Mouse (Mus musculus): ENCODE measurements around the gene Gclc. TPM values are rescaled to one million over a fixed set of nuclear protein-coding genes. Genes with fewer than 3 reads are reported as not detected.

The Gclc gene
- polyA plus RNA-seq, 1 experiment from 2014 or later = 24.5 TPM

DNA sequence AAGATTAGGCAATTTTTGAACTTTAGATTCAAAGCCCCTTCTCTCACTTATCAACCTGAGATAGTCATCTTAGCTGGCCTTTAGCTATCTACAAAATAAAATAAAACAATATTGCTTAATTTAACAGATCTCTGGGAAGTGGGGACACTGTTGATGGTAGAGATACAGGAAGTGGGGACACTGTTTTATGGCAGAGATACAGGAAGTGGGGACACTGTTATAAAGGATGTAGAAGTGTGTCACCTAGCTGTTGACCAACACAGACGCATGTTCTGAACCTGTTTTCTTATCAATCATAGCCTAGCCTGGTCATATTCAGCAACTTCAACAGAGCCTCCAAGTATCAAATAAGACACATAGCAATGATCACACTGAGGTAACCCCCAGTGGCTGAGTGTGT, 38.3 kb upstream of the Gclc start:
- Histone ChIP-seq H3K27me3 (ENCODE audit: control insufficient read depth, insufficient read depth, low read length) (no peaks in the 10 kb centered on the region), H3K9me3 (ENCODE audit: control insufficient read depth, low read length) (no peaks in the 10 kb centered on the region), H3K4me2 (ENCODE audit: low read length) (no peak overlapping the region), H3K27ac (replicated peaks; ENCODE audit: low read depth, low read length) (no peak overlapping the region), H3K4me1 (ENCODE audit: control insufficient read depth, insufficient read depth, low read length) (no peaks in the 10 kb centered on the region), H3K4me3 (replicated peaks; ENCODE audit: low read depth, low read length) (no peak overlapping the region), H3K36me3 (ENCODE audit: control insufficient read depth, insufficient read depth, low read length) (no peaks in the 10 kb centered on the region), H3K9ac (replicated peaks; ENCODE audit: low read length) (no peak overlapping the region)
- DNase-seq = no peak
- WGBS = 98% methylated on average over 1 of the region's 1 CpGs
- ATAC-seq (ENCODE audit: low FRiP score, low TSS enrichment) = no peak

DNA sequence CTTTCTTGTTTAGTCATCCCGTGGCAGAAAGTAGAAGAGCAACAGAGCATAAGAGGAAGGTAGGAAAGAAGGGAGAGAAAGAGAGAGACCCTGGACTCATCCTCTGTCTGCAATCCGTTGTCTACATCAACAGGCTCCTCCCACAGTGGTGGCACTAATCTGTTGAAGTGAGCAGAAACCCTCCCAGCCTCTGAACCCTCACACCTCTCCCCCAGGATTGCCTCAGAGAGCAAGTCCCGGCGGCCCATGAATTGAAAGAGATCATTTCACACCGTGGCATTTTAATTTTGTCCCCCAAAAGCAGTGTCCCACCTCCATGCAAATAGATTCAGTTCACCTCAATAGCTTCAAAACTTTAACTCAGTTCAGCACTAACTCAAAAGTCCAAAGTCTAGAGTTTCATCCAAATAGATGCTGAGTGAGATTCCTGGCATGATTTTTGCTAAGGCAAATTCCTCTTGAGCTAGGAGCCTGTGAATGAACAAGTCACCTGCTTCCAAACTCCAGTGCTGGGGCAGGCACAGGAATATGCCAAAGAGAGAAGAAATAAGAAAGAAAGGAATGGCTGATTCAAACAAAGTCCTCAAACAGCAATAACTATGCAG, 36.4 kb upstream of the Gclc start:
- Histone ChIP-seq H3K9me3 (ENCODE audit: control insufficient read depth, low read length) (no peaks in the 10 kb centered on the region), H3K4me3 (replicated peaks; ENCODE audit: low read depth, low read length) (no peak overlapping the region), H3K4me1 (ENCODE audit: control insufficient read depth, insufficient read depth, low read length) (no peaks in the 10 kb centered on the region), H3K27ac (replicated peaks; ENCODE audit: low read depth, low read length) (no peak overlapping the region), H3K4me2 (ENCODE audit: low read length) (no peak overlapping the region), H3K9ac (replicated peaks; ENCODE audit: low read length) (no peak overlapping the region), H3K27me3 (ENCODE audit: control insufficient read depth, insufficient read depth, low read length) (no peaks in the 10 kb centered on the region), H3K36me3 (ENCODE audit: control insufficient read depth, insufficient read depth, low read length) (no peaks in the 10 kb centered on the region)
- no peak for ATAC-seq (ENCODE audit: low FRiP score, low TSS enrichment)
- WGBS = 59% methylated on average over 5 of the region's 5 CpGs
- no peak for DNase-seq

DNA sequence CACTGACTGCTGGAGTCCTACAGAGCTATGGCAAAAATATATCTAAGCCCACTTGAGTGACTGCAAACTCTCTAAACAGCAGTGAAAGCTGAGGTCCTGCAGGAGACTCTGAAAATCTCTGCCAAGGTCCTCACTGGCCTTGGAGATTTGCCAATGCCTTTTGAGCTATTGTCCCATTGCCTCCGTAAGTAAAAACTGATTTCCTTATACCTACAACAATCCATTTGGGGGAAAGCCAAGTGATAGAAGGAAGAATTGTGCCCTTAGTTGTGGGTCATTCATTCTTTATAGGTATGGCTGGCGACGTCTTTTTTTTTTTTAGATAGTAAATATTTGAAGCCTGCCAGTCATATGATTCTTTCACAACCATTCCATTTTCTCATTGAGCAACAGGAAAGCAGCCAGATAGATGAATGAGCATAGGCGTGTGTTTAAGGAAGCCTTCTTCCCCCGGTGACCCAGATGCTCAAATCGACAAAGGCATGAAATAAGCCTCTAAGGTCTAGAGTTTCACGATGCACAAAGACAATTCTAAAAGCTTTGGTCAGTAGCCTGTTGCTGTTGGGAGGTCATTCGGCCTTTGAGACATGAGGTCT, 35.4 kb upstream of the Gclc start:
- WGBS = 80% methylated on average over 8 of the region's 8 CpGs
- H3K27ac ChIP-seq (replicated peaks; ENCODE audit: low read depth, low read length) = no peak overlapping the region

DNA sequence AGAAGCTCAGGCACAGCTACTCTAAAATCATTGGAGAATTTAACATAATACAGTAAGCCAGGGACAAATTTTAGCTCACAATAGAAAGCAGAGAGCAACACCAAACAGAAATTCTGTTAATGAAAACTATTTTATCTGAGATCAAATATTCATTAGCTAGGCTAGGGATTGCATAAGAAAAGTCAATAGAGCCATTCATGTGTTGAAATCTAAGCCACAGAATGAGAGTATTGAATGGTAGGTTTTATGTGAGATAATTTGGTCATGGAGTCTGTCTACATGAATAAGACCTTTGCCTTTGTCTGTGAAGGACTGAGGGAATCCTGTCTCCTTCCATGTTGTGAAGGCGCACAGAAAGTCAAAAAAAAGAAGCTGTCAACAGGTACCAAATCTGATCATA, 34.7 kb upstream of the Gclc start:
- H3K36me3 ChIP-seq (ENCODE audit: control insufficient read depth, insufficient read depth, low read length) = no peaks in the 10 kb centered on the region
- no peak overlapping the region for H3K4me2 ChIP-seq (ENCODE audit: low read length)
- H3K9ac ChIP-seq (replicated peaks; ENCODE audit: low read length) = no peak overlapping the region
- H3K27ac ChIP-seq (replicated peaks; ENCODE audit: low read depth, low read length) = no peak overlapping the region
- H3K4me3 ChIP-seq (replicated peaks; ENCODE audit: low read depth, low read length) = no peak overlapping the region
- no peaks in the 10 kb centered on the region for H3K27me3 ChIP-seq (ENCODE audit: control insufficient read depth, insufficient read depth, low read length)
- WGBS = 74% methylated on average over 1 of the region's 1 CpGs
- H3K9me3 ChIP-seq (ENCODE audit: control insufficient read depth, low read length) = no peaks in the 10 kb centered on the region
- no peaks in the 10 kb centered on the region for H3K4me1 ChIP-seq (ENCODE audit: control insufficient read depth, insufficient read depth, low read length)
- DNase-seq (no peak), ATAC-seq (ENCODE audit: low FRiP score, low TSS enrichment) (no peak)

More for the DNA sequence above, 35.4 kb upstream of the Gclc start:
- Histone ChIP-seq H3K27me3 (ENCODE audit: control insufficient read depth, insufficient read depth, low read length) (no peaks in the 10 kb centered on the region), H3K9ac (replicated peaks; ENCODE audit: low read length) (no peak overlapping the region), H3K9me3 (ENCODE audit: control insufficient read depth, low read length) (no peaks in the 10 kb centered on the region), H3K4me3 (replicated peaks; ENCODE audit: low read depth, low read length) (no peak overlapping the region), H3K4me2 (ENCODE audit: low read length) (no peak overlapping the region), H3K4me1 (ENCODE audit: control insufficient read depth, insufficient read depth, low read length) (no peaks in the 10 kb centered on the region), H3K36me3 (ENCODE audit: control insufficient read depth, insufficient read depth, low read length) (no peaks in the 10 kb centered on the region)
- ATAC-seq (ENCODE audit: low FRiP score, low TSS enrichment) (no peak), DNase-seq (peak; percentile 1)

DNA sequence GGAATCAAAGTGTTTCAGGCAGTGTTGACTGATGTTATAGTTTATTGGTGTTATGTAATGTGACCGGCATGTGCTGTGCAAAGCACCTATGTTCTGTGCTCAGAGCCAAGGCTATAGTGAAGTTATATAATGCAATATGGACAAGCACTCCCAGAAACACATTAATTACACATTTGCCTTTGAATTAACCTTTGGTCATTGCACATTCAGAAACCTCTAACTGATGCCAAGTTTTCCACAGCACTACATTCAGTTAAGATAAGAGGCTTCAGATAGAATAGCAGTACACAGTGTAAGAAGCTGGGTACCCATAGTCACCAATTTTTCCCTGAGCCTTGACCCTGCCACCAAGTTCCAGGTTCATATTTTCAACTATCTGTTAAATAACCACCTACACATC, 32.0 kb upstream of the Gclc start:
- WGBS = 93% methylated on average over 1 of the region's 1 CpGs
- no peak for DNase-seq
- no peaks in the 10 kb centered on the region for H3K4me1 ChIP-seq (ENCODE audit: control insufficient read depth, insufficient read depth, low read length)
- no peak overlapping the region for H3K4me2 ChIP-seq (ENCODE audit: low read length)
- no peaks in the 10 kb centered on the region for H3K27me3 ChIP-seq (ENCODE audit: control insufficient read depth, insufficient read depth, low read length)
- ATAC-seq (ENCODE audit: low FRiP score, low TSS enrichment) = no peak
- H3K9ac ChIP-seq (replicated peaks; ENCODE audit: low read length) = no peak overlapping the region
- H3K36me3 ChIP-seq (ENCODE audit: control insufficient read depth, insufficient read depth, low read length) = no peaks in the 10 kb centered on the region
- no peaks in the 10 kb centered on the region for H3K9me3 ChIP-seq (ENCODE audit: control insufficient read depth, low read length)
- no peak overlapping the region for H3K4me3 ChIP-seq (replicated peaks; ENCODE audit: low read depth, low read length)
- H3K27ac ChIP-seq (replicated peaks; ENCODE audit: low read depth, low read length) = no peak overlapping the region

DNA sequence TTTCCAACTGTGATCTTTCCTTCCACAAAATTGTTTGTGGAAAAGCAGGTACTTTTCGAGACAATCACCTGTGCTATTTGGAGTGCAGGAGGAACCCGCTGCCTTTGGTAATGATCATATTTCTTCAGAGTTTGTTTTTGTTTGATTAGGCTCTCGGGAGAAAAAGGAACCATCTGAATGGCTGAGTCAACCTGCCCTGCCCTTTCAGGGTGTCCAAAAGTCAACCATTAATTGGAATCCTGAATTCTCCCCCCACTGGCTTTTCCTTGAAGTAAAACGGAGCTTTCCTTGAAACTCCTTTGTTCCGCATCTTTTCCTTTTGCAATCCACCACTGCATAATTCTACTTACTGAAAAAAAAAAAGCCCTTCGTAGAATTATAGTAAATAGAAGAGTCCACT, 30.1 kb upstream of the Gclc start:
- DNase-seq (no peak), ATAC-seq (ENCODE audit: low FRiP score, low TSS enrichment) (no peak)
- 84% methylated on average over 6 of the region's 6 CpGs for WGBS
- no peaks in the 10 kb centered on the region for H3K27me3 ChIP-seq (ENCODE audit: control insufficient read depth, insufficient read depth, low read length)
- no peak overlapping the region for H3K4me2 ChIP-seq (ENCODE audit: low read length)
- no peaks in the 10 kb centered on the region for H3K36me3 ChIP-seq (ENCODE audit: control insufficient read depth, insufficient read depth, low read length)
- H3K4me1 ChIP-seq (ENCODE audit: control insufficient read depth, insufficient read depth, low read length) = no peaks in the 10 kb centered on the region
- H3K9ac ChIP-seq (replicated peaks; ENCODE audit: low read length) = no peak overlapping the region
- no peak overlapping the region for H3K27ac ChIP-seq (replicated peaks; ENCODE audit: low read depth, low read length)
- no peaks in the 10 kb centered on the region for H3K9me3 ChIP-seq (ENCODE audit: control insufficient read depth, low read length)
- H3K4me3 ChIP-seq (replicated peaks; ENCODE audit: low read depth, low read length) = no peak overlapping the region

DNA sequence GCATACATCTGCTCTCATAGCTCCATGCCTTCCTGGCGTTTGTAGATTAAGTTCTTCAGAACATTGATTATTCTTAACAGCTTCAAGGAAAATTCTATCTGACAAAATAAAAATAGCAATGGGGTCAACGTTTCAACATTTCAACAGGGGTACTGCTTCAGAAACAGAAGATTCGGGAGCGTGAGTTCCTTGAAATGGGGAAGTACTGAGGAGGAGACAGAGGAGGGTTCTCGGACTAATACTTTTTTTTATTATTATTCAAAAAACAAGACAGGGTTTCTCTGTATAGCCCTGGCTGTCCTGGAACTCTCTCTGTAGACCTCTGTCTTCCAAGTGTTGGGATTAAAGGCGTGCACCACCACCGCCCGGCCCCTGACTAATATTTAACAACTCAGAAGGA, 28.9 kb upstream of the Gclc start:
- ATAC-seq (ENCODE audit: low FRiP score, low TSS enrichment) = no peak
- 92% methylated on average over 8 of the region's 8 CpGs for WGBS

DNA sequence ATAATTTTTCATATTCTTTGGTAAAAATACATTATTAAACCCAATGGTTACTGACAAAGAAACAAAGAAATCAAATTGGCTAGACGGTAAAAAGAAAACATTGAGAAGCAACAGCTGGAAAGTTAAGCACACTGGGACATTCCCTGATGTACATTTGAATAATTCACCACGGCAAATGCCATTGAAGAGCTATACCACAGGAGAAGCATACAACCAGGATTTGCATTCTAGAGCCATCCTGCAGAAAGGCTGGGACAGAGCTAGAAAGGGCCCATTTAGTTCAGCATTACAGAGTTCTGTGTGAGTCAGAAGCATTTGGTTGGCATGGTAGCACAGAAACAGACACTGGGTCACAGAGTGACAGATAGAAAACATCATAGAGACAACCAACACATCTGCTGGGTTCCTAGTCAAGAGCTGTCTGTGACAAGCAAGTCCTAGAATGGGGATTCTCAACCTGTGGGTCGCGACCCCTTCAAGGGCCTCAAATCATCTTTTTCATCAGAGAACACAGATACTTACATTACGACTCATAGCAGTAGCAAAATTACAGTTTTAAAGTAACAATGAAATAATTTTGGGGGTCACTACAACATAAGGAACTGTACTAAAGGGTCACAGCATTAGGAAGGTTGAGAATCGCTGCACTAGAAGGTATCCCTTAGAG, 28.2 kb upstream of the Gclc start:
- Histone ChIP-seq H3K27me3 (ENCODE audit: control insufficient read depth, insufficient read depth, low read length) (no peaks in the 10 kb centered on the region), H3K27ac (replicated peaks; ENCODE audit: low read depth, low read length) (no peak overlapping the region), H3K9ac (replicated peaks; ENCODE audit: low read length) (no peak overlapping the region), H3K4me1 (ENCODE audit: control insufficient read depth, insufficient read depth, low read length) (no peaks in the 10 kb centered on the region), H3K4me3 (replicated peaks; ENCODE audit: low read depth, low read length) (no peak overlapping the region), H3K4me2 (ENCODE audit: low read length) (no peak overlapping the region), H3K9me3 (ENCODE audit: control insufficient read depth, low read length) (no peaks in the 10 kb centered on the region), H3K36me3 (ENCODE audit: control insufficient read depth, insufficient read depth, low read length) (no peaks in the 10 kb centered on the region)
- DNase-seq (no peak), ATAC-seq (ENCODE audit: low FRiP score, low TSS enrichment) (no peak)
- WGBS = 76% methylated on average over 6 of the region's 6 CpGs

More for the DNA sequence above, 28.9 kb upstream of the Gclc start:
- Histone ChIP-seq H3K4me2 (ENCODE audit: low read length) (no peak overlapping the region), H3K36me3 (ENCODE audit: control insufficient read depth, insufficient read depth, low read length) (no peaks in the 10 kb centered on the region), H3K27me3 (ENCODE audit: control insufficient read depth, insufficient read depth, low read length) (no peaks in the 10 kb centered on the region), H3K9ac (replicated peaks; ENCODE audit: low read length) (no peak overlapping the region), H3K4me1 (ENCODE audit: control insufficient read depth, insufficient read depth, low read length) (no peaks in the 10 kb centered on the region), H3K4me3 (replicated peaks; ENCODE audit: low read depth, low read length) (no peak overlapping the region), H3K9me3 (ENCODE audit: control insufficient read depth, low read length) (no peaks in the 10 kb centered on the region), H3K27ac (replicated peaks; ENCODE audit: low read depth, low read length) (no peak overlapping the region)
- no peak for DNase-seq

DNA sequence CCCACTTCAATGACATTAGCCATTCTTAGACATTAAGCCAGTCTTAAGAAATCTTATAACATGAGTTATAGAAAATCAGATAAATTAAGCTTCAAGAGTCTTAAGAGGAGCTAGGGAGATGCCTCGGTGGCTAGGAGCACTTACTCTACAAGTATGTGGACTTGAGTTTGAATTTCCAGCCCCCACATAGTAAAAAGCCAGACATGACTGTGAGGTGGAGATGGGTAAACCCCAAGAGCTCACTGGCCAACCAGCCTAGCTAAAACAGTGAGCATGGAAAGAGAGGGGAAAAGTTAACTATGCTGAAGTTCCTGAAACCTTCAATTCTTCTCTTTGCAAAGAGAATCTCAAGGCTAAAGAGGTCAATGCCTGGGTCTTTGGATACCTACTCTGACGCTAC, 27.3 kb upstream of the Gclc start:
- WGBS = 86% methylated on average over 2 of the region's 2 CpGs
- no peak overlapping the region for H3K4me3 ChIP-seq (replicated peaks; ENCODE audit: low read depth, low read length)
- no peaks in the 10 kb centered on the region for H3K27me3 ChIP-seq (ENCODE audit: control insufficient read depth, insufficient read depth, low read length)
- no peak overlapping the region for H3K27ac ChIP-seq (replicated peaks; ENCODE audit: low read depth, low read length)
- H3K4me1 ChIP-seq (ENCODE audit: control insufficient read depth, insufficient read depth, low read length) = no peaks in the 10 kb centered on the region
- H3K9ac ChIP-seq (replicated peaks; ENCODE audit: low read length) = no peak overlapping the region
- no peak for DNase-seq
- no peaks in the 10 kb centered on the region for H3K36me3 ChIP-seq (ENCODE audit: control insufficient read depth, insufficient read depth, low read length)
- no peak for ATAC-seq (ENCODE audit: low FRiP score, low TSS enrichment)
- no peaks in the 10 kb centered on the region for H3K9me3 ChIP-seq (ENCODE audit: control insufficient read depth, low read length)
- no peak overlapping the region for H3K4me2 ChIP-seq (ENCODE audit: low read length)

Measured in midbrain, embryonic 14.5 days (tissue).